Mouse (Mus musculus) left cerebral cortex, adult 9 months (tissue): ENCODE results near the gene Cdc14a.
A peak's percentile ranks its signal among the peaks of the same experiment; 100 is the strongest.

Experiments used
- DNase-seq, 2 experiments: peaks; one replicate each; pipeline ENCODE4 v3.0.0; 2022; ENCODE audit warnings: low spot score in 2 of 2

Cdc14a gene

GRCm38 (mm10) chr3:116267036-116267654 lies 156.7 kb downstream of the Cdc14a start:
- DNase-seq: no peak

- no peak for DNase-seq
These were observed 157.5 kb downstream of the Cdc14a start for GRCm38 (mm10) chr3:116266360-116266759.

- DNase-seq: no peak
These were observed 159.9 kb downstream of the Cdc14a start for GRCm38 (mm10) chr3:116263977-116264376.

GRCm38 (mm10) chr3:116263061-116263460 lies 160.8 kb downstream of the Cdc14a start:
- DNase-seq: no peak

GRCm38 (mm10) chr3:116256104-116256503 lies 167.7 kb downstream of the Cdc14a start:
- DNase-seq: no peak

- DNase-seq: peak; percentile 67 to 89
These were observed 170.7 kb downstream of the Cdc14a start, which contains the start of gene Gpr88 for GRCm38 (mm10) chr3:116253077-116253531. Gene Gpr88 (minus strand): TSS chr3:116253503.

GRCm38 (mm10) chr3:116252255-116253040 lies 171.4 kb downstream of the Cdc14a start:
- DNase-seq: peak in 1 of 2 experiments; percentile 40

GRCm38 (mm10) chr3:116251481-116252254 lies 172.2 kb downstream of the Cdc14a start:
- DNase-seq: peak in 1 of 2 experiments; percentile 39

- no peak for DNase-seq
These were observed 174.8 kb downstream of the Cdc14a start for GRCm38 (mm10) chr3:116249026-116249425.

- peak; percentile 21 to 37 for DNase-seq
These were observed 179.4 kb downstream of the Cdc14a start for GRCm38 (mm10) chr3:116244476-116244875.

GRCm38 (mm10) chr3:116242685-116243084 lies 181.1 kb downstream of the Cdc14a start:
- peak in 1 of 2 experiments; percentile 21 for DNase-seq

- no peak for DNase-seq
These were observed 186.3 kb downstream of the Cdc14a start for GRCm38 (mm10) chr3:116237527-116237926.

GRCm38 (mm10) chr3:116236856-116237255 lies 187.0 kb downstream of the Cdc14a start:
- DNase-seq: no peak

- DNase-seq: no peak
These were observed 190.3 kb downstream of the Cdc14a start for GRCm38 (mm10) chr3:116233515-116233914.

GRCm38 (mm10) chr3:116232763-116233162 lies 191.1 kb downstream of the Cdc14a start:
- DNase-seq: no peak

- no peak for DNase-seq
These were observed 194.5 kb downstream of the Cdc14a start for GRCm38 (mm10) chr3:116229336-116229735.

- no peak for DNase-seq
These were observed 195.2 kb downstream of the Cdc14a start for GRCm38 (mm10) chr3:116228360-116229245.

GRCm38 (mm10) chr3:116227383-116227782 lies 196.4 kb downstream of the Cdc14a start:
- DNase-seq: no peak

- no peak for DNase-seq
These were observed 196.9 kb downstream of the Cdc14a start for GRCm38 (mm10) chr3:116226915-116227314.
